Mouse (Mus musculus) stomach, postnatal 0 days (tissue): Measurements from ENCODE around the gene Olfr209. TPM values are rescaled to one million over a fixed set of nuclear protein-coding genes. Genes with fewer than 3 reads are reported as not detected.

Source experiments
- ATAC-seq: fragments of 200-750 bp; cut with Nextera tagmentation; 2 replicates; pipeline ENCODE4 v1.8.0; 2017; ENCODE audit not compliant: low FRiP score, low TSS enrichment
- DNase-seq: peaks from one replicate; pipeline ENCODE4 v3.0.0-alpha.2; 2016; ENCODE audit warnings: low spot score
- H3K27ac ChIP-seq: fragments of 300-500 bp; sonication (generic); replicated peaks from 2 replicates; pipeline ENCODE4 v1.5.1; 2014; ENCODE audit warnings: mild to moderate bottlenecking, control low read depth
- H3K27me3 ChIP-seq: fragments of 300-500 bp; sonication (generic); 2 replicates; pipeline ENCODE4 v1.6.1; 2014; ENCODE audit warnings: low read length; ENCODE audit not compliant: control insufficient read depth, insufficient read depth
- H3K36me3 ChIP-seq: fragments of 300-500 bp; sonication (generic); 2 replicates; pipeline ENCODE4 v1.6.1; 2014; ENCODE audit warnings: low read length, mixed read lengths; ENCODE audit not compliant: control insufficient read depth, insufficient read depth
- H3K4me1 ChIP-seq: fragments of 300-500 bp; sonication (generic); replicated peaks from 2 replicates; pipeline ENCODE4 v1.6.1; 2014; ENCODE audit warnings: antibody characterized with exemption; ENCODE audit not compliant: control insufficient read depth, insufficient read depth
- H3K4me2 ChIP-seq: fragments of 300-500 bp; sonication (generic); replicated peaks from 2 replicates; pipeline ENCODE4 v1.6.1; 2014; ENCODE audit warnings: low read depth, mild to moderate bottlenecking, control low read depth, moderate library complexity
- H3K4me3 ChIP-seq: fragments of 300-500 bp; sonication (generic); 2 replicates; pipeline ENCODE4 v1.5.1; 2014; ENCODE audit warnings: low read depth, low read length, control low read depth
- H3K9ac ChIP-seq: fragments of 300-500 bp; sonication (generic); 2 replicates; pipeline ENCODE4 v1.6.1; 2014; ENCODE audit warnings: mild to moderate bottlenecking, low read length, control low read depth, mixed read lengths
- H3K9me3 ChIP-seq: fragments of 300-500 bp; sonication (generic); 2 replicates; pipeline ENCODE4 v1.6.1; 2016; ENCODE audit warnings: low read length; ENCODE audit not compliant: control insufficient read depth
- CTCF ChIP-seq: IDR thresholded peaks from 2 replicates; pipeline ENCODE4 v1.5.1; 2016; ENCODE audit warnings: antibody characterized with exemption, low read depth, mild to moderate bottlenecking, moderate library complexity
- EP300 ChIP-seq: optimal IDR thresholded peaks from 2 replicates; pipeline ENCODE3; 2016; ENCODE audit warnings: antibody characterized with exemption
- polyA plus RNA-seq: library from polyadenylated mRNA; unstranded; fragments of >200 nt; fragmentation: Nextera tagmentation; extraction: Ambion mirVana; gene quantifications from 2 replicates; pipeline ENCODE4 v1.2.1, GENCODE M21; 2015

The Olfr209 gene
- polyA plus RNA-seq, 1 experiment from 2014 or later, result not detected

DNA sequence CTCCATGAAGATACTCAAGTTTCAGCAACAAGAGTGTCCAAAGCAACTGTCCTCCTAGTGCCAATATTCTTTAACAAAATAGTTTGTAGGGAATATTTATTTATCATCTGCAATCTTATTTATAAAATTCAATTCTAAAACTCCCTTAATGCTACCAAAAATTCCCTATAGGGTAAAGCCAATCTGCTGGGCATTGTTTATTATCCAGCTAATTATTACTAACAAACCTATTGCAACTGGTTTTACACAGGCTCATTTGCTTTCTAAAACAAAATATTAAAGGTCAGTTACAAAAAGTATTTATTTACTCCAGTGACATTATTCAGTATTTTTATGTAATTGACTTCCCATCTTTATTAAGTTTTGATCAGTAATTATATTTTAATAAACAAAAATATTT is 45.6 kb downstream of the Olfr209 start, which contains the start of gene Olfr204:
Gene Olfr204 (minus strand): TSS at position 101 of the 400 bp plus-strand sequence.
- Histone ChIP-seq H3K4me1 (no peaks in the 10 kb centered on the region), H3K27ac (no peak within 1 kb of the TSS), H3K36me3 (no peaks in the 10 kb centered on the region), H3K4me2 (no peak within 1 kb of the TSS), H3K27me3 (no peaks in the 10 kb centered on the region), H3K9ac (no peak within 1 kb of the TSS), H3K9me3 (no peaks in the 10 kb centered on the region), H3K4me3 (no peak within 1 kb of the TSS)
- DNase-seq, result no peak
- no peak for ATAC-seq
- TF ChIP-seq EP300 (no peak), CTCF (no peak)

Other genes starting within 250 kb of the Olfr209 start
- gene Olfr194, start 242.9 kb downstream of the Olfr209 start, polyA plus RNA-seq, result not detected in 2 replicates
- gene Olfr195, start 216.9 kb downstream of the Olfr209 start, polyA plus RNA-seq, result not detected in 2 replicates
- not detected in 2 replicates for gene Olfr196, start 193.5 kb downstream of the Olfr209 start, polyA plus RNA-seq
- gene Olfr198, start 160.5 kb downstream of the Olfr209 start, polyA plus RNA-seq, result not detected in 2 replicates
- gene Olfr199, start 144.2 kb downstream of the Olfr209 start, polyA plus RNA-seq, result not detected in 2 replicates
- gene Olfr201, start 91.4 kb downstream of the Olfr209 start, polyA plus RNA-seq, result not detected in 2 replicates
- gene Olfr202, start 77.2 kb downstream of the Olfr209 start, polyA plus RNA-seq, result not detected in 2 replicates
- gene Olfr203, start 65.1 kb downstream of the Olfr209 start, polyA plus RNA-seq, result not detected in 2 replicates
- not detected in 2 replicates for gene Olfr204, start 45.7 kb downstream of the Olfr209 start, polyA plus RNA-seq
- not detected in 2 replicates for gene Olfr205, start 32.9 kb downstream of the Olfr209 start, polyA plus RNA-seq
- not detected in 2 replicates for gene Olfr206, start 14.7 kb downstream of the Olfr209 start, polyA plus RNA-seq
- not detected in 2 replicates for gene Gabrr3, start 43.3 kb upstream of the Olfr209 start, polyA plus RNA-seq
- gene Riox2, start 107.8 kb upstream of the Olfr209 start, polyA plus RNA-seq, result 22.7 and 23.4 TPM in 2 replicates
- 6.3 and 7.3 TPM in 2 replicates for gene Crybg3, start 237.0 kb upstream of the Olfr209 start, polyA plus RNA-seq